Mouse (Mus musculus) cerebellum, adult 8-10 months (tissue): ENCODE measurements around the gene Anapc15.

Experiments
- DNase-seq: peaks from one replicate; pipeline ENCODE4 v3.0.0; 2022

Gene Anapc15

GRCm38 (mm10) chr7:101851689-101852088, 11.8 kb upstream of the Anapc15 start:
- no peak for DNase-seq

- no peak for DNase-seq
These were observed 10.7 kb upstream of the Anapc15 start for GRCm38 (mm10) chr7:101852846-101853245.

GRCm38 (mm10) chr7:101853816-101854215, 9.7 kb upstream of the Anapc15 start:
- DNase-seq, result no peak

GRCm38 (mm10) chr7:101857094-101857493, 6.4 kb upstream of the Anapc15 start, which contains the start of gene Folr2:
Gene Folr2 (minus strand): TSS chr7:101857194.
- no peak for DNase-seq

- DNase-seq, result no peak
These were observed 5.2 kb upstream of the Anapc15 start for GRCm38 (mm10) chr7:101858362-101858761.

GRCm38 (mm10) chr7:101860978-101861377, 2.5 kb upstream of the Anapc15 start:
- DNase-seq, result no peak

- DNase-seq, result no peak
These were observed 1.2 kb upstream of the Anapc15 start for GRCm38 (mm10) chr7:101862291-101862690.

GRCm38 (mm10) chr7:101866491-101867265, 3.2 kb downstream of the Anapc15 start:
- no peak for DNase-seq

GRCm38 (mm10) chr7:101867482-101867881, 4.0 kb downstream of the Anapc15 start:
- no peak for DNase-seq

- DNase-seq, result no peak
These were observed 5.0 kb downstream of the Anapc15 start for GRCm38 (mm10) chr7:101868241-101869162.

GRCm38 (mm10) chr7:101869163-101869500, 5.6 kb downstream of the Anapc15 start:
- no peak for DNase-seq

- DNase-seq, result no peak
These were observed 7.1 kb downstream of the Anapc15 start, which contains the start of gene Folr1 for GRCm38 (mm10) chr7:101870629-101871028. Gene Folr1 (minus strand): TSS chr7:101870788.

- DNase-seq, result no peak
These were observed 7.8 kb downstream of the Anapc15 start for GRCm38 (mm10) chr7:101871296-101871695.

GRCm38 (mm10) chr7:101875978-101876377, 12.5 kb downstream of the Anapc15 start:
- DNase-seq, result no peak

- DNase-seq, result no peak
These were observed 17.3 kb downstream of the Anapc15 start for GRCm38 (mm10) chr7:101880855-101881254.

GRCm38 (mm10) chr7:101882413-101883154, 19.1 kb downstream of the Anapc15 start:
- no peak for DNase-seq

GRCm38 (mm10) chr7:101884160-101884559, 20.6 kb downstream of the Anapc15 start:
- no peak for DNase-seq

GRCm38 (mm10) chr7:101886274-101886673, 22.8 kb downstream of the Anapc15 start:
- no peak for DNase-seq

- DNase-seq, result no peak
These were observed 24.9 kb downstream of the Anapc15 start for GRCm38 (mm10) chr7:101888460-101888859.

- no peak for DNase-seq
These were observed 32.2 kb downstream of the Anapc15 start for GRCm38 (mm10) chr7:101895695-101896094.

GRCm38 (mm10) chr7:101896104-101897066, 32.9 kb downstream of the Anapc15 start:
- peak; percentile 95 for DNase-seq
